Mouse (Mus musculus) heart, postnatal 4 days (tissue): Measurements from ENCODE around the gene Slc5a2. TPM values are rescaled to one million over a fixed set of nuclear protein-coding genes. Genes with fewer than 3 reads are reported as not detected.

Experiments used
- DNase-seq: peaks from one replicate; pipeline ENCODE4 v3.0.0; 2021
- total RNA-seq, 2 experiments: library from RNA; stranded (reverse); gene quantifications; 2 replicates each; pipeline ENCODE4 v1.2.3; 2021

The Slc5a2 gene
- total RNA-seq, 2 experiments from 2014 or later: not detected

- DNase-seq: no peak
Observed at GRCm38 (mm10) chr7:128252609-128253008, 12.8 kb upstream of the Slc5a2 start.

GRCm38 (mm10) chr7:128254978-128255377, 10.5 kb upstream of the Slc5a2 start:
- no peak for DNase-seq

GRCm38 (mm10) chr7:128255757-128256156, 9.7 kb upstream of the Slc5a2 start:
- DNase-seq: no peak

GRCm38 (mm10) chr7:128256783-128257334, 8.6 kb upstream of the Slc5a2 start:
- DNase-seq: peak; percentile 70

- no peak for DNase-seq
Observed at GRCm38 (mm10) chr7:128266056-128266455, 599 bp downstream of the Slc5a2 start.

DNA sequence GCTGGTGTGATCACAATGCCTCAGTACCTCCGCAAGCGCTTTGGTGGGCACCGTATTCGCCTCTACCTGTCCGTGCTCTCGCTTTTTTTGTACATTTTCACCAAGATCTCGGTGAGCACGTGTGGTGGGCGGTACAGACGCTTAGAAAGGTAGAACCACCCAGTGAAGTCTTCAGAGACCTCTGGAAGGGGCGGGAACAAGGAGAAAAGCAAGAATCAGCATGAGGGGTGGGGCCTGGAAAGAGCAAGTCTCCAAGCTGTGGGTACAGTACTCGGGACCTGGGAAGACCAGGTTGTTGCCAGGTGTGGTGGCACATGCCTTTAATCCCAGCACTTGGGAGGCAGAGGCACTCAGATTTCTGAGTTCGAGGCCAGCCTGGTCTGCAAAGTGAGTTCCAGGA, 1.9 kb downstream of the Slc5a2 start:
- DNase-seq: no peak

GRCm38 (mm10) chr7:128267813-128268212, 2.4 kb downstream of the Slc5a2 start:
- no peak for DNase-seq

GRCm38 (mm10) chr7:128270431-128270850, 5.0 kb downstream of the Slc5a2 start:
- DNase-seq: no peak

DNA sequence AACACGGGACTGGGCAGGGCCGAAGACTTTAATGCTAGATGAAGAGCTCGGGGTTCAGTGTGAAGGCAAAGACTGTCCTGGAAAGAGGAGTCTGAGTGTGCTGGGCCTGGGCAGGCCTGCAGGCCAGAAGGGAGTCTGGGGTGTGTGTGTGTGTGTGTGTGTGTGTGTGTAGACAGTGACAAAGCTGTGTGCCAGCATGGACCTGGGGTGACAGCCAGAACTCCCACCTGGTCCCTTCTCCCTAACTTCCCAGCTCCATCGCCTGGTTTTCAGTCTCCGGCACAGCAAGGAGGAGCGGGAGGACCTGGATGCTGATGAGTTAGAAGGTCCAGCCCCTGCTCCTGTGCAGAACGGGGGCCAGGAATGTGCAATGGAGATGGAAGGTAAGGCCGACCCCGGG, 6.0 kb downstream of the Slc5a2 start:
- DNase-seq: no peak

GRCm38 (mm10) chr7:128276051-128276450, 10.6 kb downstream of the Slc5a2 start:
- no peak for DNase-seq

- no peak for DNase-seq
Observed at GRCm38 (mm10) chr7:128279750-128280149, 14.3 kb downstream of the Slc5a2 start.

- no peak for DNase-seq
Observed at GRCm38 (mm10) chr7:128281765-128282164, 16.3 kb downstream of the Slc5a2 start.

DNA sequence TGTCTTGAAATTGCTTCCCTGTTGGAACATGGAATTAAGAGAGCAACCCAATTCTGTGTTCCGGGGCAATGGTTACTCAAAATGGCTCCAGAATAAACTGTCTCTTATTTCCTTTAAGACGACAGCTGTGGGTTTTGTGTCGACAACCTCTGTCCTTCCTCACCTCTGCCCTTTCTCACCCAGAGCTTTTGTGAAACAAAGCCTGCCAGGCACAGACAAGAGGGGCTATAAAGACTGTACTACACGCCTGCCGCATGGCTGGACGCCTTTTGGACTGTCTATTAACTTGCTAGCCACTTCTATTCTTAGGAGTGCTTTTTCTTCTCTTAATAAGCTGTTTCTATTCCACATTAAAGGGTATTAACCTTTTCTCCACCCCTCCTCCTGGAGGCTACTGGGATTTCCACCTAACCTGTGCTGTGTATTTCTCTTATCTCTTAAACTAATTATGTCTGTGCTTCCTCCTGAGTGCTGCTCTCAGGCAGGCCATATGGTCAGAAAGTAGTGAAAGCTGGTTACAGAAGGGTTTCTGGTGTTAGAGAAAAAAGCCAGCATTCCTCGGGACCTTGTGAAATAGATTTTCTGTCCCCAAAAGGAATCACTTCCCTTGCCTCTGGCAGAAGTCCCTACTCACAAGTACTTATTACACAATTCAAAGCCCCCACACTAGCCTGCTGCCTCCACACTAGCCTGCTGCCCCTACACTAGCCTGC, 17.2 kb downstream of the Slc5a2 start:
- no peak for DNase-seq

GRCm38 (mm10) chr7:128284047-128284446, 18.6 kb downstream of the Slc5a2 start:
- no peak for DNase-seq

DNA sequence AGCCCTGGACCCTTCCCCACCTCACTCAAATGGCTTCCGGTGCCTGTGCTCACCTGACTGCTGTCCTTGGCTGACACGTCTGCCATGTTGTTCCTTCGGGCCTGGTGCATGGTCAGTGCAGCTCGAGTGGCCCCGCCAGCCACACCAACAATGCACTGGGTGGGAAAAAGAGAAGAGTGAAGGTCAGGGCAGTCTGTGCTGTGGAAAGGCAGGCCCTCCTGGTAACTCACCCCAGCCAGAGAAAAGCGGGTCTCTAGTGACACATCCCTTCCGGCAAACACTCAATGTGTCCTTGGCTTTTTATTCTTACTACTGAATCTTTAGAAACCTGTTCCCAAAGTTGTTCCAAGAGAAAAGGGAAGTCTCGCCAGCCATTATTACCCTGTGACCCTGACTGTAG, 19.6 kb downstream of the Slc5a2 start:
- no peak for DNase-seq

- peak; percentile 27 for DNase-seq
Observed at GRCm38 (mm10) chr7:128288923-128289544, 23.6 kb downstream of the Slc5a2 start.

- no peak for DNase-seq
Observed at GRCm38 (mm10) chr7:128294785-128295184, 29.3 kb downstream of the Slc5a2 start.

- no peak for DNase-seq
Observed at GRCm38 (mm10) chr7:128296514-128296913, 31.1 kb downstream of the Slc5a2 start.

DNA sequence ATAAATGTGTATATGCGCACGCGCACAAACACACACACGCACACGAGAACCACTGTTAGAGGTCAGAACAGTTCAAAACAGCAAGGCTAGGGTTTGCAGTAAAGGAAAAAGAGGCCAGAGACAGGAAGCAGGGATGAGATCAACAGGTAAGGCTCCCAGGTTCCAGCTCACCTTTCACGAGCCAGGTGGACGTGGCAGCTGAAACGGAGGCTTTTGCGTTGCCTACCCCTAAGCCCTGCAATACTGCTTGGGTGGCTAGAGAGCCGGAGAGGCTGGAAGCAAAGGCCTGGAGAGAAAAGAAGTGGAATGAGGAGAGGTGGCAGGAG, 31.8 kb downstream of the Slc5a2 start:
- no peak for DNase-seq

GRCm38 (mm10) chr7:128297617-128298480, 32.4 kb downstream of the Slc5a2 start, which contains the start of gene BC017158:
BC017158 (minus strand) TSS chr7:128298170.
- DNase-seq: peak; percentile 71

DNA sequence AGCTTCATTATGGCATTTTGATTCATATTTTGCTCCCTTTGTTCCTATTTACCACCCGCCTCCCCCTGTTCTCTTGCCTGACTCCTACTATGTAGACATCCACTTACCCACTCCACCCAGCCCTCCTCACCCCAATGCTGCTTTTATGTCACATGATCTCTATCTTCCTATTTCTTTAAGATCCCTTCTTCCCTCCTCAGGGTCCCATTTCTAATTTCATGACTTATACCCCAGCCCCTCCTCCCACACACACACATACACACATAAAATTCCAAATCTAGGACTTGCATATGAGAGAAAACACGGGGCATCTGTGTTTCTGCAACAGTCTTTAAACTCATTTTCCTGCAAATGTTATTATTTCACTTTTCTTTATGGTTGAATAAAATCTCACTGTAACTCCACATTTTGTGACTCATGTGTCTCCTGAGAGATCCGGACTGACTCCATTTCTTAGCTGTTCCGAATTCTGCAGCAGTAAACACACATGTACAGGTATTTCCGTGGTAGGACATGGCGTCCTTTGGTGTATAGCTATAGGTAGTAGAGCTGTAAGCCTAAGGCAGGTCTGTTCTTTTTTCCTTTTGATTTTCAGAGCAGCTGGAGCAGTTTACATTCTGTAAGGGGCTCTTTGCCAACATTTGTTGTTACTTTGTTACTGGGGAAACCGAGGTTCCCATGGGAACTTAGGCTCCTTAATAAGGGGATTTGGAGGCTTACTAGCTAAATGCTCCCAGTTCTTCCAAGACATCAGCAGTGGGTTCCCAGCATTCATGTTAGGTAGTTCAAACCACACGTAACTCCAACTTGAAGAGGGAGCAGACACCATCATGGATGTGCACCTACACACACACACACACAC, 33.3 kb downstream of the Slc5a2 start:
- no peak for DNase-seq

- DNase-seq: no peak
Observed at GRCm38 (mm10) chr7:128300952-128301351, 35.5 kb downstream of the Slc5a2 start.
